Mouse (Mus musculus) adrenal gland, postnatal 14 days (tissue): Measurements from ENCODE around the gene Gm20388. TPM values are rescaled to one million over a fixed set of nuclear protein-coding genes. Genes with fewer than 3 reads are reported as not detected.
"Not testable (repeated sequence)": the region's sequence is repeated elsewhere in the genome, so short reads cannot be mapped to it uniquely, and the experiment has no call there.

Experiments
- DNase-seq: peaks from one replicate; pipeline ENCODE4 v3.0.0; 2021; ENCODE audit warnings: mixed read lengths
- total RNA-seq: library from RNA; stranded (reverse); gene quantifications from 2 replicates; pipeline ENCODE4 v1.2.3, GENCODE M21; 2021

Gm20388 gene
- total RNA-seq, 1 experiment from 2014 or later = 17.6 TPM

GRCm38 (mm10) chr8:123912265-123912664 lies 4001.6 kb downstream of the Gm20388 start:
- no peak for DNase-seq

GRCm38 (mm10) chr8:123914635-123915034 lies 4004.0 kb downstream of the Gm20388 start:
- DNase-seq = no peak

- peak; percentile 88 for DNase-seq
Observed at GRCm38 (mm10) chr8:123924719-123925118, 4014.1 kb downstream of the Gm20388 start.

- DNase-seq = no peak
Observed at GRCm38 (mm10) chr8:123925671-123926070, 4015.0 kb downstream of the Gm20388 start.

- DNase-seq = no peak
Observed at GRCm38 (mm10) chr8:123929026-123929425, 4018.4 kb downstream of the Gm20388 start.

GRCm38 (mm10) chr8:123948942-123949685 lies 4038.5 kb downstream of the Gm20388 start, which contains the start of gene Nup133:
Nup133 (minus strand) TSS chr8:123949265.
- DNase-seq = peak; percentile 100

- DNase-seq = no peak
Observed at GRCm38 (mm10) chr8:123949686-123949986, 4039.0 kb downstream of the Gm20388 start.

- peak; percentile 75 for DNase-seq
Observed at GRCm38 (mm10) chr8:123950077-123950802, 4039.6 kb downstream of the Gm20388 start.

- no peak for DNase-seq
Observed at GRCm38 (mm10) chr8:123953686-123954085, 4043.0 kb downstream of the Gm20388 start.

GRCm38 (mm10) chr8:123954246-123954645 lies 4043.6 kb downstream of the Gm20388 start:
- no peak for DNase-seq

- DNase-seq = no peak
Observed at GRCm38 (mm10) chr8:123958130-123958529, 4047.5 kb downstream of the Gm20388 start.

GRCm38 (mm10) chr8:123959473-123959872 lies 4048.8 kb downstream of the Gm20388 start:
- no peak for DNase-seq

GRCm38 (mm10) chr8:123960056-123960455 lies 4049.4 kb downstream of the Gm20388 start:
- peak; percentile 65 for DNase-seq

- not testable (repeated sequence) for DNase-seq
Observed at GRCm38 (mm10) chr8:123960556-123960955, 4049.9 kb downstream of the Gm20388 start.

- DNase-seq = no peak
Observed at GRCm38 (mm10) chr8:123961371-123961770, 4050.7 kb downstream of the Gm20388 start.

GRCm38 (mm10) chr8:123966896-123967295 lies 4056.3 kb downstream of the Gm20388 start:
- no peak for DNase-seq

- no peak for DNase-seq
Observed at GRCm38 (mm10) chr8:123973495-123973894, 4062.9 kb downstream of the Gm20388 start.

GRCm38 (mm10) chr8:123977499-123977898 lies 4066.9 kb downstream of the Gm20388 start:
- no peak for DNase-seq

GRCm38 (mm10) chr8:123978166-123978838 lies 4067.7 kb downstream of the Gm20388 start:
- DNase-seq = peak; percentile 58

GRCm38 (mm10) chr8:123978926-123979325 lies 4068.3 kb downstream of the Gm20388 start:
- DNase-seq = no peak

- no peak for DNase-seq
Observed at GRCm38 (mm10) chr8:123980239-123980638, 4069.6 kb downstream of the Gm20388 start.

GRCm38 (mm10) chr8:123981674-123982073 lies 4071.0 kb downstream of the Gm20388 start:
- DNase-seq = peak; percentile 29

- peak; percentile 52 for DNase-seq
Observed at GRCm38 (mm10) chr8:123982291-123982793, 4071.7 kb downstream of the Gm20388 start.
